Mouse (Mus musculus) forebrain, embryonic 13.5 days (tissue): ENCODE data around the gene Olfr857. TPM values are rescaled to one million over a fixed set of nuclear protein-coding genes. Genes with fewer than 3 reads are reported as not detected.
"Not testable (repeated sequence)": the region's sequence is repeated elsewhere in the genome, so short reads cannot be mapped to it uniquely, and the experiment has no call there.

Experiments
- ATAC-seq: fragments of 200-750 bp; cut with Nextera tagmentation; 2 replicates; pipeline ENCODE4 v1.8.0; 2017
- H3K27ac ChIP-seq: fragments of 300-500 bp; sonication (generic); 2 replicates; pipeline ENCODE4 v1.5.1; 2015; ENCODE audit warnings: inconsistent platforms, mild to moderate bottlenecking, moderate library complexity
- H3K27me3 ChIP-seq: fragments of 300-500 bp; sonication (generic); 2 replicates; pipeline ENCODE4 v1.6.1; 2015; ENCODE audit warnings: mild to moderate bottlenecking, inconsistent platforms
- H3K36me3 ChIP-seq: fragments of 300-500 bp; sonication (generic); 2 replicates; pipeline ENCODE4 v1.6.1; 2015; ENCODE audit warnings: mild to moderate bottlenecking, inconsistent platforms; ENCODE audit not compliant: poor library complexity, severe bottlenecking
- H3K4me1 ChIP-seq: fragments of 300-500 bp; sonication (generic); 2 replicates; pipeline ENCODE4 v1.6.1; 2015; ENCODE audit warnings: inconsistent platforms
- H3K4me2 ChIP-seq: fragments of 300-500 bp; sonication (generic); 2 replicates; pipeline ENCODE4 v1.6.1; 2015; ENCODE audit warnings: inconsistent platforms, mild to moderate bottlenecking, moderate library complexity
- H3K4me3 ChIP-seq: fragments of 300-500 bp; sonication (generic); 2 replicates; pipeline ENCODE4 v1.5.1; 2015; ENCODE audit warnings: mild to moderate bottlenecking, inconsistent platforms
- H3K9ac ChIP-seq: fragments of 300-500 bp; sonication (generic); 2 replicates; pipeline ENCODE4 v1.6.1; 2015; ENCODE audit warnings: mild to moderate bottlenecking, inconsistent platforms
- H3K9me3 ChIP-seq: fragments of 300-500 bp; sonication (generic); replicated peaks from 2 replicates; pipeline ENCODE4 v1.6.1; 2016; ENCODE audit warnings: inconsistent platforms
- WGBS: fragments of 180-500 bp; shearing (Covaris S2); methylation state at CpG from one replicate; pipeline ENCODE4 v1.1.7; 2015; 5-methylcytosine and 5-hydroxymethylcytosine counted together
- polyA plus RNA-seq: library from polyadenylated mRNA; unstranded; fragments of >200 nt; fragmentation: Nextera tagmentation; extraction: Ambion mirVana; gene quantifications from 2 replicates; pipeline ENCODE4 v1.2.1, GENCODE M21; 2015

The Olfr857 gene
- not detected in 2 replicates for polyA plus RNA-seq

DNA sequence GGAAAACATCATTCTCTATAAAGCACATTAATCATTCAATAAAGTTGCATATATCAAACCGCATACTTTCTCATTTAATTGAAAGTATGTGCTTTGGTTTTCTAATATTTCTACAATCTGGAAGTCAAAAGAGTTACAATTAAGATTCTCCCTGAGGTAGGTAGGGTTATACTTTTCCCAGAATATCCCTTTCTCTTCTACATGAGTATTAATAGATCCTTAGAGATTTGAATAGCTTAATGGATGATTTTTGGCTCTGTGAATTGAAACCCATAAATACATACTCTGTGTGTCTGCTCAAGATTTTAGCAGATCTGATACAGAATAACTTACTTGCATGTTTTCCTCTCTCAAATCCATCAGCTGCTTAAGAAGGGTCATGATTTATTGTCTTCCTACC lies at the start of gene Olfr857:
Gene Olfr857, plus strand, starts transcription at position 301 of the 400 bp plus-strand sequence.
- WGBS, result 95% methylated on average over 1 of the region's 1 CpGs
- H3K4me2 ChIP-seq, result no peak within 1 kb of the TSS
- no peaks in the 10 kb centered on the region for H3K27me3 ChIP-seq
- H3K4me3 ChIP-seq, result no peak within 1 kb of the TSS
- no peaks in the 10 kb centered on the region for H3K36me3 ChIP-seq
- H3K9me3 ChIP-seq, result no peaks in the 10 kb centered on the region; the same call in 1 of the 2 replicates
- no peak within 1 kb of the TSS for H3K9ac ChIP-seq
- H3K4me1 ChIP-seq, result no peaks in the 10 kb centered on the region
- no peak within 1 kb of the TSS for H3K27ac ChIP-seq
- ATAC-seq, result no peak

DNA sequence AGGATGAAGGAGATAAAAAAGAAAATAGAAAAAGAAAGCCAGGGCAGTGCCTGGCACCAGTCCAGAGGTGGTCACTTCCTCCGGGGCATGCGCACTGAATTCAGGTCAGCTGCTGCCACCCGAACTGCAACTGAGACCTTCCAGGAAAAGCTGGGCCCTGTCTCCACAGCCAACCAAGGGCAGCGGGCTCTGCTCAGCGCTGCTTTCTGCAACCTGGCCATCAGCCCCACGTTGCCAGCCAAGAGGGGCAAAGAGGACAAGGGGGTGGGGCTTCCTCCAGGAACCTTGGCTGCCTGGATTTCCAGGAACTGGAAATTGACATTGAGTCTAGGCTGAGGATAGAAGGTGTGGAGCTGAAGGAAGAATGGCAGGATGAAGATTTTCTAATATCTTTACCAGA lies 19.0 kb upstream of the Olfr857 start:
- Histone ChIP-seq H3K9me3 (no peaks in the 10 kb centered on the region; the same call in 1 of the 2 replicates), H3K4me2 (no peak overlapping the region), H3K4me1 (no peaks in the 10 kb centered on the region), H3K9ac (no peak overlapping the region), H3K27ac (no peak overlapping the region), H3K27me3 (no peaks in the 10 kb centered on the region), H3K36me3 (no peaks in the 10 kb centered on the region), H3K4me3 (no peak overlapping the region)
- 92% methylated on average over 6 of the region's 6 CpGs for WGBS
- no peak for ATAC-seq

- ATAC-seq, result no peak
- H3K9ac ChIP-seq, result no peak overlapping the region
- no peaks in the 10 kb centered on the region; the same call in 1 of the 2 replicates for H3K9me3 ChIP-seq
- no peak overlapping the region for H3K4me3 ChIP-seq
- no peaks in the 10 kb centered on the region for H3K27me3 ChIP-seq
- H3K4me2 ChIP-seq, result no peak overlapping the region
- no peaks in the 10 kb centered on the region for H3K4me1 ChIP-seq
- H3K36me3 ChIP-seq, result no peaks in the 10 kb centered on the region
- 71% methylated on average over 1 of the region's 1 CpGs for WGBS
- no peak overlapping the region for H3K27ac ChIP-seq
Observed at GRCm38 (mm10) chr9:19691426-19691825, 17.8 kb upstream of the Olfr857 start.

- Histone ChIP-seq H3K36me3 (no peaks in the 10 kb centered on the region), H3K27ac (no peak overlapping the region), H3K9me3 (no peaks in the 10 kb centered on the region; the same call in 1 of the 2 replicates), H3K9ac (no peak overlapping the region), H3K4me1 (no peaks in the 10 kb centered on the region), H3K4me2 (no peak overlapping the region), H3K4me3 (no peak overlapping the region), H3K27me3 (no peaks in the 10 kb centered on the region)
- 82% methylated on average over 2 of the region's 2 CpGs for WGBS
- ATAC-seq, result no peak
Observed at GRCm38 (mm10) chr9:19692430-19692829, 16.8 kb upstream of the Olfr857 start.

GRCm38 (mm10) chr9:19694285-19694684 lies 14.9 kb upstream of the Olfr857 start:
- not testable (repeated sequence) for ATAC-seq, H3K4me1 ChIP-seq, H3K9me3 ChIP-seq, H3K27me3 ChIP-seq, H3K4me2 ChIP-seq, H3K27ac ChIP-seq, H3K9ac ChIP-seq, H3K4me3 ChIP-seq, H3K36me3 ChIP-seq
- 38% methylated on average over 2 of the region's 2 CpGs for WGBS

DNA sequence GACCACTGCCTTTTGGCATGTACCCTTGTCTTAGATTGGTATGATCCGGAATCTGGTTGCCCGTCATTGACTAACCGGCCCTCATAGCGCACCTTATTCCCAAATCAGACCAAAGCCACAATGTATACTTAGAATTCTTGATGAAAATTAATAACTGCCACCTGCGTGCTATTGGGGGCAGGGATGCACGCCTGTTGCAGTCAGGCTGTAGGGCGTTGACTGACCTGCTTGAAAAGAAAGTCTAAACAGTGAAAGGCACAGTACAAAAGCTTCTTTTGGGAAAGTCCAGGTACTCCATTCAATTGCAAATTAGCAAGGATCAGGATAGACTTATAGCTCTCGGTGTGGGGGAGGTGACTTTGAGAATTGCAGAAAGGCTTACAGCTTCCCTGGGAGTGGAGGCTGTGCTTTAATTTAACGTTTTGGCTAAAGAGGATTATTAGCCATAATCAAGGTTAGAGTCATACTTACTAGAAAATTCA lies 14.3 kb upstream of the Olfr857 start:
- WGBS, result 59% methylated on average over 9 of the region's 9 CpGs
- not testable (repeated sequence) for H3K4me3 ChIP-seq, H3K4me2 ChIP-seq, H3K36me3 ChIP-seq, H3K27ac ChIP-seq, H3K4me1 ChIP-seq, H3K9me3 ChIP-seq, ATAC-seq, H3K9ac ChIP-seq, H3K27me3 ChIP-seq

DNA sequence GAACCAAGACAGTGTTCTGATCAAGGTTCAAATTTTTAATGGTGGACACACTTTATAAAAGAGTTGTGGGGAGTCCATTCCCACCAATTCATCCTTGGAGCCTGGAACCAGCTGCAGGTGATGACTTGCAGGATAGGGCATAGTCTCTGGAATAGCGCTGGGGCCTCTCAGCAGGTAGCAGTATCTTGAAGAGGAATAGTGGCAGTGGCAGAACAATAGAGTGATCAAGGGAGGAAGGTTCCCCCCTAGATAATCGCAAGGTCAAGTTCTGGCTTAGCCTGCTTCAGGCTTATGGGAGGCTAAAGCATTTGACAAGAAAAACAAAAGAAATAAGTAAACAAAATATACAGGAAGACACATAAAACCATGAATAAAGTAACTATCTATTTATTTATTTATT lies 4.7 kb upstream of the Olfr857 start:
- not testable (repeated sequence) for H3K27me3 ChIP-seq, H3K9me3 ChIP-seq, H3K4me1 ChIP-seq, H3K27ac ChIP-seq, H3K9ac ChIP-seq, H3K36me3 ChIP-seq, H3K4me3 ChIP-seq, H3K4me2 ChIP-seq, ATAC-seq
- 60% methylated on average over 2 of the region's 2 CpGs for WGBS

Other genes with a start within 250 kb of the Olfr857 start
- not detected in 2 replicates for gene Olfr850, start 231.2 kb upstream of the Olfr857 start, polyA plus RNA-seq
- gene Olfr851, start 216.1 kb upstream of the Olfr857 start, polyA plus RNA-seq, result not detected in 2 replicates
- not detected in 2 replicates for gene Olfr853, start 168.4 kb upstream of the Olfr857 start, polyA plus RNA-seq
- not detected in 2 replicates for gene Olfr854, start 142.1 kb upstream of the Olfr857 start, polyA plus RNA-seq
- not detected in 2 replicates for gene Olfr855, start 126.8 kb upstream of the Olfr857 start, polyA plus RNA-seq
- gene Zfp317, start 87.3 kb upstream of the Olfr857 start, polyA plus RNA-seq, result 44.4 and 44.8 TPM in 2 replicates
- not detected in 2 replicates for gene Olfr58, start 70.8 kb downstream of the Olfr857 start, polyA plus RNA-seq
- not detected in 2 replicates for gene Olfr859, start 95.5 kb downstream of the Olfr857 start, polyA plus RNA-seq
- gene Olfr860, start 140.3 kb downstream of the Olfr857 start, polyA plus RNA-seq, result not detected in 2 replicates
- not detected in 2 replicates for gene Olfr862, start 178.6 kb downstream of the Olfr857 start, polyA plus RNA-seq
- gene Olfr77, start 207.4 kb downstream of the Olfr857 start, polyA plus RNA-seq, result 0.21 and 0.23 TPM in 2 replicates